Mouse (Mus musculus) MEL (cell line): ENCODE results near the gene F2. TPM values are rescaled to one million over a fixed set of nuclear protein-coding genes. Genes with fewer than 3 reads are reported as not detected.

Source experiments
- polyA plus RNA-seq, 2 experiments: library from polyadenylated mRNA; stranded (reverse) in 1 of 2; unstranded in 1 of 2; fragments of >175 nt in 1 of 2; fragments of >200 nt in 1 of 2; gene quantifications; 2 replicates each; pipeline versions ENCODE4 v1.2.1 to v1.2.4; 2012; ENCODE audit warnings: low replicate concordance in 2 of 2, low read depth in 1 of 2; ENCODE audit not compliant: insufficient read length in 2 of 2, insufficient read depth in 1 of 2, missing spikeins in 1 of 2
- total RNA-seq: library from RNA; depleted of rRNA; stranded (reverse); fragments of 300-350 nt; gene quantifications from 2 replicates; pipeline ENCODE4 v1.2.3, GENCODE M21; 2012; rRNA removed

The F2 gene
- total and polyA plus RNA-seq, 3 experiments = 0.04 to 0.06 TPM; not detected in 1

Other genes starting within 250 kb of the F2 start
- 20.2 and 23.0 TPM in 2 replicates for gene 1110051M20Rik, start 191.7 kb downstream of the F2 start, total RNA-seq
- gene 1110051M20Rik, start 191.7 kb downstream of the F2 start, polyA plus RNA-seq = 10 to 100 TPM in 1 of 2 experiments, not detected in 1; 23.3 TPM
- 1.1 and 1.3 TPM in 2 replicates for gene Lrp4, start 178.9 kb downstream of the F2 start, total RNA-seq
- gene Lrp4, start 178.9 kb downstream of the F2 start, polyA plus RNA-seq = 1 to 10 TPM in 1 of 2 experiments, not detected in 1; 2.8 TPM
- 57.1 and 64.7 TPM in 2 replicates for gene Ckap5, start 109.7 kb downstream of the F2 start, total RNA-seq
- 10 to 100 TPM; 44.0 to 45.3 TPM for gene Ckap5, start 109.7 kb downstream of the F2 start, polyA plus RNA-seq
- 8.6 and 10.4 TPM in 2 replicates for gene Zfp408, start 13.4 kb upstream of the F2 start, total RNA-seq
- 10 to 100 TPM in 1 of 2 experiments, not detected in 1; 16.4 TPM for gene Zfp408, start 13.4 kb upstream of the F2 start, polyA plus RNA-seq
- gene Arhgap1, start 13.4 kb upstream of the F2 start, total RNA-seq = 21.4 and 23.5 TPM in 2 replicates
- gene Arhgap1, start 13.4 kb upstream of the F2 start, polyA plus RNA-seq = 10 to 100 TPM in 1 of 2 experiments, not detected in 1; 40.1 TPM
- 7.4 and 8.4 TPM in 2 replicates for gene Atg13, start 74.2 kb upstream of the F2 start, total RNA-seq
- 10 to 100 TPM in 1 of 2 experiments, not detected in 1; 27.7 TPM for gene Atg13, start 74.2 kb upstream of the F2 start, polyA plus RNA-seq
- 6.8 and 8.2 TPM in 2 replicates for gene Harbi1, start 74.4 kb upstream of the F2 start, total RNA-seq
- 1 to 10 TPM in 1 of 2 experiments, not detected in 1; 7.8 TPM for gene Harbi1, start 74.4 kb upstream of the F2 start, polyA plus RNA-seq
- 14.6 and 15.9 TPM in 2 replicates for gene Ambra1, start 93.7 kb upstream of the F2 start, total RNA-seq
- 10 to 100 TPM in 1 of 2 experiments, not detected in 1; 24.7 TPM for gene Ambra1, start 93.7 kb upstream of the F2 start, polyA plus RNA-seq